Mouse (Mus musculus): Measurements from ENCODE around the gene Grk2. TPM values are rescaled to one million over a fixed set of nuclear protein-coding genes. Genes with fewer than 3 reads are reported as not detected.

Grk2 gene
- polyA plus RNA-seq, 1 experiment from 2014 or later: 11.9 TPM

GRCm38 (mm10) chr19:4270187-4270586 lies 35.8 kb downstream of the Grk2 start:
- DNase-seq (no peak), ATAC-seq (no peak)
- Histone ChIP-seq H3K4me3 (ENCODE audit: low read depth, low read length) (no peak overlapping the region), H3K27me3 (ENCODE audit: insufficient read depth, low read length) (no peaks in the 10 kb centered on the region), H3K9ac (replicated peaks) (no peak overlapping the region), H3K9me3 (ENCODE audit: low read length) (no peaks in the 10 kb centered on the region), H3K4me2 (ENCODE audit: low read depth, low read length) (no peak overlapping the region), H3K36me3 (replicated peaks; ENCODE audit: insufficient read depth, low read length) (no peaks in the 10 kb centered on the region), H3K27ac (ENCODE audit: low read depth) (no peak overlapping the region), H3K4me1 (ENCODE audit: insufficient read depth) (peaks cover 11% of the 10 kb centered on the region)
- no peak for TF ChIP-seq EP300 (IDR thresholded peaks at IDR 0.05; ENCODE audit: low read depth)
- no peak for TF ChIP-seq CTCF (IDR thresholded peaks at IDR 0.05; ENCODE audit: low read depth)
- 72% methylated on average over 6 of the region's 6 CpGs for WGBS (ENCODE audit: insufficient replicate concordance)

- Histone ChIP-seq H3K27me3 (ENCODE audit: insufficient read depth, low read length) (no peaks in the 10 kb centered on the region), H3K9ac (replicated peaks) (peak within 1 kb of the TSS; percentile 68), H3K4me3 (ENCODE audit: low read depth, low read length) (peak within 1 kb of the TSS; percentile 56), H3K27ac (ENCODE audit: low read depth) (no peak within 1 kb of the TSS), H3K36me3 (replicated peaks; ENCODE audit: insufficient read depth, low read length) (no peaks in the 10 kb centered on the region), H3K4me1 (ENCODE audit: insufficient read depth) (peaks cover 11% of the 10 kb centered on the region), H3K9me3 (ENCODE audit: low read length) (no peaks in the 10 kb centered on the region), H3K4me2 (ENCODE audit: low read depth, low read length) (peak within 1 kb of the TSS; percentile 82)
- 12% methylated on average over 46 of the region's 46 CpGs for WGBS (ENCODE audit: insufficient replicate concordance)
- DNase-seq (peak; percentile 83), ATAC-seq (peak; percentile 93)
- no peak for TF ChIP-seq EP300 (IDR thresholded peaks at IDR 0.05; ENCODE audit: low read depth)
- no peak for TF ChIP-seq CTCF (IDR thresholded peaks at IDR 0.05; ENCODE audit: low read depth)
These were observed 37.3 kb downstream of the Grk2 start, which contains the start of gene Ssh3 for GRCm38 (mm10) chr19:4268566-4269361. Ssh3 (minus strand) TSS chr19:4269180.

- peak; percentile 14 for DNase-seq
- TF ChIP-seq EP300 (IDR thresholded peaks at IDR 0.05; ENCODE audit: low read depth) (no peak), CTCF (IDR thresholded peaks at IDR 0.05; ENCODE audit: low read depth) (peak; percentile 26; the same call in 1 of the 2 replicates)
- peaks cover 25% of the 10 kb centered on the region for H3K4me1 ChIP-seq (ENCODE audit: insufficient read depth)
- H3K9me3 ChIP-seq (ENCODE audit: low read length): no peaks in the 10 kb centered on the region
- H3K27me3 ChIP-seq (ENCODE audit: insufficient read depth, low read length): no peaks in the 10 kb centered on the region
- H3K36me3 ChIP-seq (replicated peaks; ENCODE audit: insufficient read depth, low read length): no peaks in the 10 kb centered on the region
- H3K4me3 ChIP-seq (ENCODE audit: low read depth, low read length): no peak overlapping the region
- ATAC-seq: no peak
- no peak overlapping the region for H3K27ac ChIP-seq (ENCODE audit: low read depth)
- no peak overlapping the region for H3K9ac ChIP-seq (replicated peaks)
- WGBS (ENCODE audit: insufficient replicate concordance): 65% methylated on average over 4 of the region's 4 CpGs
- no peak overlapping the region for H3K4me2 ChIP-seq (ENCODE audit: low read depth, low read length)
These were observed 40.1 kb downstream of the Grk2 start for GRCm38 (mm10) chr19:4265956-4266355.

- H3K4me2 ChIP-seq (ENCODE audit: low read depth, low read length): no peak overlapping the region
- H3K27me3 ChIP-seq (ENCODE audit: insufficient read depth, low read length): no peaks in the 10 kb centered on the region
- no peak overlapping the region for H3K9ac ChIP-seq (replicated peaks)
- TF ChIP-seq EP300 (IDR thresholded peaks at IDR 0.05; ENCODE audit: low read depth) (no peak), CTCF (IDR thresholded peaks at IDR 0.05; ENCODE audit: low read depth) (no peak)
- H3K27ac ChIP-seq (ENCODE audit: low read depth): no peak overlapping the region
- ATAC-seq (no peak), DNase-seq (no peak)
- H3K4me1 ChIP-seq (ENCODE audit: insufficient read depth): peaks cover 24% of the 10 kb centered on the region
- no peaks in the 10 kb centered on the region for H3K36me3 ChIP-seq (replicated peaks; ENCODE audit: insufficient read depth, low read length)
- 81% methylated on average over 6 of the region's 6 CpGs for WGBS (ENCODE audit: insufficient replicate concordance)
- H3K9me3 ChIP-seq (ENCODE audit: low read length): no peaks in the 10 kb centered on the region
- H3K4me3 ChIP-seq (ENCODE audit: low read depth, low read length): no peak overlapping the region
These were observed 41.7 kb downstream of the Grk2 start for GRCm38 (mm10) chr19:4264171-4264780.

GRCm38 (mm10) chr19:4263702-4264101 lies 42.3 kb downstream of the Grk2 start:
- Histone ChIP-seq H3K9ac (replicated peaks) (no peak overlapping the region), H3K4me3 (ENCODE audit: low read depth, low read length) (no peak overlapping the region), H3K36me3 (replicated peaks; ENCODE audit: insufficient read depth, low read length) (no peaks in the 10 kb centered on the region), H3K4me2 (ENCODE audit: low read depth, low read length) (no peak overlapping the region), H3K27me3 (ENCODE audit: insufficient read depth, low read length) (no peaks in the 10 kb centered on the region), H3K27ac (ENCODE audit: low read depth) (no peak overlapping the region), H3K4me1 (ENCODE audit: insufficient read depth) (peaks cover 18% of the 10 kb centered on the region), H3K9me3 (ENCODE audit: low read length) (no peaks in the 10 kb centered on the region)
- TF ChIP-seq EP300 (IDR thresholded peaks at IDR 0.05; ENCODE audit: low read depth) (no peak), CTCF (IDR thresholded peaks at IDR 0.05; ENCODE audit: low read depth) (no peak)
- DNase-seq: no peak
- no peak for ATAC-seq
- 67% methylated on average over 14 of the region's 14 CpGs for WGBS (ENCODE audit: insufficient replicate concordance)

- Histone ChIP-seq H3K27me3 (ENCODE audit: insufficient read depth, low read length) (no peaks in the 10 kb centered on the region), H3K27ac (ENCODE audit: low read depth) (no peak overlapping the region), H3K36me3 (replicated peaks; ENCODE audit: insufficient read depth, low read length) (no peaks in the 10 kb centered on the region), H3K9me3 (ENCODE audit: low read length) (no peaks in the 10 kb centered on the region), H3K9ac (replicated peaks) (no peak overlapping the region), H3K4me3 (ENCODE audit: low read depth, low read length) (no peak overlapping the region), H3K4me2 (ENCODE audit: low read depth, low read length) (no peak overlapping the region), H3K4me1 (ENCODE audit: insufficient read depth) (peaks cover 18% of the 10 kb centered on the region)
- WGBS (ENCODE audit: insufficient replicate concordance): 47% methylated on average over 6 of the region's 6 CpGs
- ATAC-seq (0 out of 2 replicates have a peak, but pooled peaks have one; percentile 7), DNase-seq (no peak)
- TF ChIP-seq CTCF (IDR thresholded peaks at IDR 0.05; ENCODE audit: low read depth): no peak
- no peak for TF ChIP-seq EP300 (IDR thresholded peaks at IDR 0.05; ENCODE audit: low read depth)
These were observed 43.3 kb downstream of the Grk2 start for GRCm38 (mm10) chr19:4262756-4263155.

Measured in liver, postnatal 0 days (tissue).